ENCODE assay signal across 29 mouse cellular contexts in the genomic region with DNA sequence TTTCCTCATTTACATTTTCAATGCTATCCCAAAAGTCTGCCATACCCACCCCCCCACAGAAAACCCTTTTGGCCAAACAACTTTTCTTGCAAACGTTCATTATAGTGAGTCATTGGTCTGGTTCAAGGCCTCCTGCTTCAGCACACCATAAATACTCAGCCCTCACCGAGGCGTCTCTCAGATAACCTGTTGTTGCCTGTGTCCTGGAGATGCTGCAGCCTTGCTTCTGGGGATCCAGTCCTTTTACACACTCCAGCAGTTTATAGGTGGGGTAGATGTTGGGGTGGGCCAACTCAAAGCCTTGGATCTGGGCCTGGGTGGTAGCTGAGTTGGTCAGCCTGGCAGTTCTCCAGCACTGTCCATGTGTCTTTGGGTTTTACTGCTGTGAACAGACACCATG. TPM values are rescaled to one million over a fixed set of nuclear protein-coding genes. Genes with fewer than 3 reads are reported as not detected.
A peak's percentile ranks its signal among the peaks of the same experiment; 100 is the strongest.
DNase-seq lines count a peak whose midpoint lies in the region; ATAC-seq and TF ChIP-seq lines count a peak whose summit lies in the region.
"Had no signal": no experiment of that assay in that cellular context is flagged by ENCODE, and none has a peak within 500 bp of the region (broad histone marks: within the 10 kb centered on the region; RNA-seq: fewer than 3 reads in every experiment).

No protein-coding gene starts in this region.

- no peaks in the 10 kb centered on the region for H3K27me3 ChIP-seq in intestine, postnatal 0 days (replicated peaks; ENCODE audit: control insufficient read depth, insufficient read depth, low read length)
- H3K27me3 ChIP-seq: CH12.LX; embryonic facial prominence, embryonic 12.5 days; embryonic facial prominence, embryonic 15.5 days; heart, embryonic 12.5 days; heart, embryonic 15.5 days had no signal

- no peak overlapping the region for H3K27ac ChIP-seq in intestine, postnatal 0 days (ENCODE audit: low read depth, low read length)
- H3K27ac ChIP-seq: embryonic facial prominence, embryonic 12.5 days; embryonic facial prominence, embryonic 15.5 days; heart, embryonic 15.5 days; hindbrain, embryonic 10.5 days; hindbrain, embryonic 13.5 days; hindbrain, postnatal 0 days had no signal

- no peak for TF ChIP-seq CTCF in intestine, postnatal 0 days (IDR thresholded peaks at IDR 0.05; ENCODE audit: low read depth)

- WGBS in intestine, postnatal 0 days = 52% methylated on average over 3 of the region's 3 CpGs

- no peak overlapping the region for H3K4me3 ChIP-seq in intestine, postnatal 0 days (ENCODE audit: low read depth, low read length)
- H3K4me3 ChIP-seq: embryonic facial prominence, embryonic 12.5 days; embryonic facial prominence, embryonic 15.5 days; heart, embryonic 12.5 days; heart, embryonic 15.5 days; hindbrain, embryonic 10.5 days; hindbrain, embryonic 13.5 days had no signal

- DNase-seq in adrenal gland, adult (ENCODE audit: inconsistent age in 2 of 2, low spot score in 1 of 2) = peak; percentile 65 to 84
- no peak for DNase-seq in adrenal gland, postnatal 4 days (ENCODE audit: low spot score in 2 of 2)
- DNase-seq in adrenal gland, adult 8-10 months = peak; percentile 43
- peak; percentile 25 for DNase-seq in adrenal gland, postnatal 25 days
- DNase-seq: cerebellum, adult 11 months; cerebellum, adult 2 months; cerebellum, adult 9-11 months; cerebellum, postnatal 25 days; gastrocnemius, postnatal 25 days; heart, adult 18-20 months; heart, postnatal 10 days; heart, postnatal 36 days; kidney, adult 2 months had no signal

- no peaks in the 10 kb centered on the region for H3K9me3 ChIP-seq in intestine, postnatal 0 days (ENCODE audit: control insufficient read depth)
- H3K9me3 ChIP-seq: embryonic facial prominence, embryonic 12.5 days; embryonic facial prominence, embryonic 15.5 days; G1E; heart, embryonic 12.5 days; heart, embryonic 15.5 days; hindbrain, embryonic 10.5 days; hindbrain, embryonic 13.5 days had no signal

- ATAC-seq in intestine, postnatal 0 days = no peak
- no peak for ATAC-seq in CD4-positive, CD25-positive, alpha-beta regulatory T cell, adult 4 months
- ATAC-seq: forebrain, embryonic 14.5 days; hindbrain, postnatal 0 days; inflammation-experienced regulatory T-cells, adult 6 months; intestine, embryonic 16.5 days had no signal

- no peak overlapping the region for H3K4me2 ChIP-seq in intestine, postnatal 0 days (replicated peaks; ENCODE audit: low read depth)
- H3K4me2 ChIP-seq: embryonic facial prominence, embryonic 12.5 days; embryonic facial prominence, embryonic 15.5 days; heart, embryonic 12.5 days; heart, embryonic 15.5 days; hindbrain, embryonic 13.5 days had no signal

- H3K9ac ChIP-seq in intestine, postnatal 0 days (ENCODE audit: low read depth, low read length) = no peak overlapping the region
- H3K9ac ChIP-seq: embryonic facial prominence, embryonic 12.5 days; embryonic facial prominence, embryonic 15.5 days; heart, embryonic 12.5 days; heart, embryonic 15.5 days; hindbrain, embryonic 13.5 days had no signal

- no peaks in the 10 kb centered on the region for H3K36me3 ChIP-seq in intestine, postnatal 0 days (ENCODE audit: control insufficient read depth, insufficient read depth)
- H3K36me3 ChIP-seq: embryonic facial prominence, embryonic 12.5 days; embryonic facial prominence, embryonic 15.5 days; heart, embryonic 12.5 days; heart, embryonic 15.5 days; hindbrain, embryonic 10.5 days; hindbrain, embryonic 13.5 days had no signal

- H3K4me1 ChIP-seq in intestine, postnatal 0 days (replicated peaks; ENCODE audit: control insufficient read depth, insufficient read depth, low read length) = 0 out of 2 replicates have a peak, but pooled peaks cover 5% of the 10 kb centered on the region

RNA-seq across cellular contexts. Expression of a gene that starts 3.2 kb away (rescaled TPM):
- 10 to 100 TPM; 31.4 to 32.8 TPM for total RNA-seq in adrenal gland, postnatal 4 days (2021)
- total RNA-seq in adrenal gland, adult 8-10 months (2022) = 10 to 100 TPM; 22.2 to 38.8 (median 34.5) TPM
- total RNA-seq in adrenal gland, postnatal 25 days (2021) = 20.7 and 31.5 TPM in 2 replicates
- 18.0 and 19.4 TPM in 2 replicates for polyA plus RNA-seq in intestine, postnatal 0 days (2015; fragmentation: Nextera tagmentation; extraction: Ambion mirVana)
- 10 to 100 TPM; 27.8 to 29.7 TPM for polyA plus RNA-seq in CD4-positive, CD25-positive, alpha-beta regulatory T cell, adult 4 months (2017; shearing (Covaris generic))

RNA-seq across cellular contexts. Expression of a gene that starts 12.8 kb away (rescaled TPM):
- total RNA-seq in adrenal gland, postnatal 4 days (2021) = 10 to 100 TPM; 33.5 TPM
- total RNA-seq in adrenal gland, adult 8-10 months (2022) = 10 to 100 TPM in 2 of 4 experiments, 1 to 10 TPM in 2; 7.3 to 14.8 (median 10.4) TPM
- total RNA-seq in adrenal gland, postnatal 25 days (2021) = 10.8 and 11.9 TPM in 2 replicates
- 3.8 and 3.9 TPM in 2 replicates for polyA plus RNA-seq in intestine, postnatal 0 days (2015; fragmentation: Nextera tagmentation; extraction: Ambion mirVana)
- polyA plus RNA-seq in CD4-positive, CD25-positive, alpha-beta regulatory T cell, adult 4 months (2017; shearing (Covaris generic)) = under 1 TPM in 1 of 2 experiments, not detected in 1; 0.65 TPM
- total RNA-seq: common myeloid progenitor, adult 5-6 weeks had no signal
- polyA plus RNA-seq: G1E had no signal

RNA-seq across cellular contexts. Expression of a gene that starts 15.1 kb away (rescaled TPM):
- 1 to 10 TPM in 1 of 2 experiments, not detected in 1; 2.4 TPM for total RNA-seq in adrenal gland, postnatal 4 days (2021)
- total RNA-seq in adrenal gland, adult 8-10 months (2022) = 1 to 10 TPM in 1 of 4 experiments, under 1 TPM in 2, not detected in 1; 0.62 to 1.3 (median 0.75) TPM
- total RNA-seq in adrenal gland, postnatal 25 days (2021) = 2.2 TPM in 1 of 2 replicates, not detected in the other
- polyA plus RNA-seq in intestine, postnatal 0 days (2015; fragmentation: Nextera tagmentation; extraction: Ambion mirVana) = 0.60 and 2.0 TPM in 2 replicates
- not detected for polyA plus RNA-seq in CD4-positive, CD25-positive, alpha-beta regulatory T cell, adult 4 months (2017; shearing (Covaris generic))
- total RNA-seq: gastrocnemius, postnatal 25 days; hindbrain, postnatal 0 days had no signal
- polyA plus RNA-seq: embryonic facial prominence, embryonic 12.5 days; forebrain, embryonic 11.5 days; forebrain, embryonic 14.5 days; G1E; heart, embryonic 12.5 days; heart, embryonic 15.5 days; hindbrain, embryonic 13.5 days; inflammation-experienced regulatory T-cells, adult 6 months had no signal

RNA-seq across cellular contexts. Expression of a gene that starts 21.9 kb away (rescaled TPM):
- 100 to 1,000 TPM; 140 to 145 TPM for total RNA-seq in adrenal gland, postnatal 4 days (2021)
- total RNA-seq in adrenal gland, adult 8-10 months (2022) = 100 to 1,000 TPM; 161 to 197 (median 187) TPM
- total RNA-seq in adrenal gland, postnatal 25 days (2021) = 167 and 208 TPM in 2 replicates
- 483 and 498 TPM in 2 replicates for polyA plus RNA-seq in intestine, postnatal 0 days (2015; fragmentation: Nextera tagmentation; extraction: Ambion mirVana)
- polyA plus RNA-seq in CD4-positive, CD25-positive, alpha-beta regulatory T cell, adult 4 months (2017; shearing (Covaris generic)) = 10 to 100 TPM; 46.2 to 69.9 TPM

Comparison
In these comparisons a context has a peak if more than half of its experiments do, and no peak if none do; other contexts are left out.
1. DNase-seq: peak in adrenal gland, adult (2 of 2), adrenal gland, adult 8-10 months (single experiment) and adrenal gland, postnatal 25 days (single experiment); none in adrenal gland, postnatal 4 days (0 of 2).